Mouse (Mus musculus): ENCODE results near the gene Glud1. TPM values are rescaled to one million over a fixed set of nuclear protein-coding genes. Genes with fewer than 3 reads are reported as not detected.

The Glud1 gene
- total and polyA plus RNA-seq, 3 experiments, result 87.3 to 143 (median 116) TPM

DNA sequence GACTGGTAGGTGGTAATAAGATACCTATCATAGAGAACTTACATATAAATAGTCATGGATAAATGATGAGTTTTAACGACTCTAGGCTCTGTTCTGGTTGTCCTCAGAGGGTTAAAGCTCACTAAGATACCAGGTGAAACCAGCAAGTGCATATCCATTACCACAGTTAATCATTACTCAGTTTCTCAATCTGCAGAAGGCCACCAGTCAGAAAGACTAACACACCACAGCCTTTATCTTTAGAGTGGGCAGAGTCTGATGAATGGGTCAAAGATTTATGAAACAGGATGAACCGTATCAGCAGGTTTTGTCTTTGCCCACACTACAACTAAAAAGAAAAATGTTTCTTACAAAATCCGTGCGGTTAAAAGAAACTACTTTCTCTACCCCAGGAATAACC lies 35.3 kb upstream of the Glud1 start:
- DNase-seq (ENCODE audit: extremely low read depth), result no peak
- in situ Hi-C loops (cut with MboI; ENCODE audit: low pct_ligation_motif_present, low pct_unique_long_range_greater_than_20kb, low sequenced_read_pairs) (no loop called here), dilution Hi-C loops (cut with MboI; ENCODE audit: extremely low pct_ligation_motif_present, extremely low pct_unique_long_range_greater_than_20kb, low sequenced_read_pairs) (no loop called here)
- Histone ChIP-seq H3K4me1 (ENCODE audit: control insufficient read depth in 1 of 2, insufficient read depth in 2 of 2) (no peaks in the 10 kb centered on the region), H3K4me3 (replicated peaks in 1 of 3; ENCODE audit: low read depth in 2 of 3, low read length in 2 of 3, poor library complexity in 1 of 3) (no peak overlapping the region), H3K4me2 (ENCODE audit: insufficient read depth, low read depth, poor library complexity, severe bottlenecking) (no peak overlapping the region), H3K36me3 (replicated peaks in 1 of 2; ENCODE audit: control insufficient read depth in 1 of 2, insufficient read depth in 1 of 2, low read length in 1 of 2) (peaks cover 0 to 8% of the 10 kb centered on the region in 2 experiments), H3K27ac (ENCODE audit: insufficient read depth, low read depth) (no peak overlapping the region), H3K9ac (ENCODE audit: insufficient read depth, low read depth) (no peak overlapping the region), H3K27me3 (replicated peaks) (no peaks in the 10 kb centered on the region), H3K79me2 (replicated peaks; ENCODE audit: control insufficient read depth, extremely low read depth, insufficient read depth, poor library complexity, severe bottlenecking) (no peaks in the 10 kb centered on the region; the same call in 1 of the 2 replicates), H3K9me3 (replicated peaks; ENCODE audit: low read length) (no peaks in the 10 kb centered on the region)
- no peak for TF ChIP-seq POLR2A (IDR thresholded peaks at IDR 0.05; ENCODE audit: low read depth, low read length)
- TF ChIP-seq USF1 (IDR thresholded peaks at IDR 0.05; ENCODE audit: low read depth, low read length), result no peak
- TF ChIP-seq SIN3A (IDR thresholded peaks at IDR 0.05; ENCODE audit: low read length), result no peak
- TF ChIP-seq USF2 (conservative IDR thresholded peaks at IDR 0.05; ENCODE audit: low read depth, low read length), result no peak
- TF ChIP-seq CTCF (conservative IDR thresholded peaks at IDR 0.05 in 1 of 2, IDR thresholded peaks at IDR 0.05 in 1 of 2; ENCODE audit: low read depth in 2 of 2, low read length in 2 of 2), result no peak
- TF ChIP-seq IRF4 (IDR thresholded peaks at IDR 0.05; ENCODE audit: low read depth, low read length), result no peak
- TF ChIP-seq MXI1 (IDR thresholded peaks at IDR 0.05; ENCODE audit: low read depth, low read length), result no peak
- TF ChIP-seq NELFE (IDR thresholded peaks at IDR 0.05; ENCODE audit: low read depth, low read length), result no peak
- TF ChIP-seq RCOR1 (conservative IDR thresholded peaks at IDR 0.05; ENCODE audit: low read depth, low read length), result no peak
- TF ChIP-seq ZNF384 (IDR thresholded peaks at IDR 0.05; ENCODE audit: low read depth, low read length), result no peak
- no peak for TF ChIP-seq TBP (conservative IDR thresholded peaks at IDR 0.05; ENCODE audit: low read depth, low read length)
- no peak for TF ChIP-seq MAFK (IDR thresholded peaks at IDR 0.05; ENCODE audit: insufficient replicate concordance, low read length)
- no peak for TF ChIP-seq ELF1 (IDR thresholded peaks at IDR 0.05; ENCODE audit: low read depth, low read length)

- no peak overlapping the region for H3K4me2 ChIP-seq (ENCODE audit: insufficient read depth, low read depth, poor library complexity, severe bottlenecking)
- DNase-seq (ENCODE audit: extremely low read depth), result no peak
- TF ChIP-seq E2F4 (IDR thresholded peaks at IDR 0.05; ENCODE audit: insufficient replicate concordance, low read depth, low read length), result no peak
- TF ChIP-seq ZC3H11A (IDR thresholded peaks at IDR 0.05; ENCODE audit: low read depth, low read length), result no peak
- TF ChIP-seq MAX (IDR thresholded peaks at IDR 0.05; ENCODE audit: low read length), result no peak
- TF ChIP-seq MXI1 (IDR thresholded peaks at IDR 0.05; ENCODE audit: low read depth, low read length), result no peak
- no peak for TF ChIP-seq POLR2A (IDR thresholded peaks at IDR 0.05; ENCODE audit: low read depth, low read length)
- no peak for TF ChIP-seq CTCF (conservative IDR thresholded peaks at IDR 0.05 in 1 of 2, IDR thresholded peaks at IDR 0.05 in 1 of 2; ENCODE audit: low read depth in 2 of 2, low read length in 2 of 2)
- TF ChIP-seq MAFK (IDR thresholded peaks at IDR 0.05; ENCODE audit: insufficient replicate concordance, low read length), result no peak
- no peak for TF ChIP-seq CHD2 (IDR thresholded peaks at IDR 0.05; ENCODE audit: low read length)
- TF ChIP-seq TBP (conservative IDR thresholded peaks at IDR 0.05; ENCODE audit: low read depth, low read length), result no peak
- TF ChIP-seq MEF2A (IDR thresholded peaks at IDR 0.05; ENCODE audit: borderline replicate concordance, low read depth, low read length), result no peak
- no peak for TF ChIP-seq HCFC1 (IDR thresholded peaks at IDR 0.05; ENCODE audit: low read depth, low read length)
- no peak for TF ChIP-seq UBTF (IDR thresholded peaks at IDR 0.05; ENCODE audit: low read depth, low read length)
- TF ChIP-seq PAX5 (IDR thresholded peaks at IDR 0.05; ENCODE audit: low read length), result no peak
- no peak for TF ChIP-seq POLR2AphosphoS2 (IDR thresholded peaks at IDR 0.05; ENCODE audit: low read depth, low read length)
- no peak for TF ChIP-seq JUND (conservative IDR thresholded peaks at IDR 0.05; ENCODE audit: low read depth, low read length)
- TF ChIP-seq NRF1 (IDR thresholded peaks at IDR 0.05; ENCODE audit: low read depth, low read length), result no peak
- TF ChIP-seq MYC (IDR thresholded peaks at IDR 0.05; ENCODE audit: low read depth, low read length), result no peak
- peaks cover 0 to 7% of the 10 kb centered on the region in 2 experiments for H3K36me3 ChIP-seq (replicated peaks in 1 of 2; ENCODE audit: control insufficient read depth in 1 of 2, insufficient read depth in 1 of 2, low read length in 1 of 2)
- no peaks in the 10 kb centered on the region for H3K4me1 ChIP-seq (ENCODE audit: control insufficient read depth in 1 of 2, insufficient read depth in 2 of 2)
- dilution Hi-C loops (cut with MboI; ENCODE audit: extremely low pct_ligation_motif_present, extremely low pct_unique_long_range_greater_than_20kb, low sequenced_read_pairs), result no loop called here
- in situ Hi-C loops (cut with MboI; ENCODE audit: low pct_ligation_motif_present, low pct_unique_long_range_greater_than_20kb, low sequenced_read_pairs), result no loop called here
- H3K27me3 ChIP-seq (replicated peaks), result no peaks in the 10 kb centered on the region
- no peaks in the 10 kb centered on the region for H3K9me3 ChIP-seq (replicated peaks; ENCODE audit: low read length)
- H3K27ac ChIP-seq (ENCODE audit: insufficient read depth, low read depth), result no peak overlapping the region
- no peaks in the 10 kb centered on the region for H3K79me2 ChIP-seq (replicated peaks; ENCODE audit: control insufficient read depth, extremely low read depth, insufficient read depth, poor library complexity, severe bottlenecking)
- H3K4me3 ChIP-seq (replicated peaks in 1 of 3; ENCODE audit: low read depth in 2 of 3, low read length in 2 of 3, poor library complexity in 1 of 3), result no peak overlapping the region
- no peak overlapping the region for H3K9ac ChIP-seq (ENCODE audit: insufficient read depth, low read depth)
Measured at GRCm38 (mm10) chr14:34279726-34280125, 30.8 kb upstream of the Glud1 start.
